Mouse (Mus musculus) myocyte (in vitro differentiated cells): ENCODE results near the gene Terf2. TPM values are rescaled to one million over a fixed set of nuclear protein-coding genes. Genes with fewer than 3 reads are reported as not detected.

Source experiments
- H3K27me3 ChIP-seq: one replicate; pipeline ENCODE4 v1.6.1; 2011; ENCODE audit not compliant: control insufficient read depth, insufficient read depth, insufficient read length
- H3K36me3 ChIP-seq: one replicate; pipeline ENCODE4 v1.6.1; 2011; ENCODE audit not compliant: control insufficient read depth, insufficient read depth
- H3K4me2 ChIP-seq: one replicate; pipeline ENCODE4 v1.6.1; 2011; ENCODE audit warnings: low read depth, control low read depth
- H3K4me3 ChIP-seq: one replicate; pipeline ENCODE4 v1.5.1; 2011; ENCODE audit warnings: mild to moderate bottlenecking, control low read depth, moderate library complexity
- H3K79me2 ChIP-seq: one replicate; pipeline ENCODE4 v1.6.1; 2011; ENCODE audit not compliant: control insufficient read depth, insufficient read depth
- H3ac ChIP-seq: one replicate; pipeline ENCODE4 v1.6.1; 2011; ENCODE audit not compliant: control insufficient read depth, insufficient read length
- CEBPB ChIP-seq: IDR thresholded peaks from 2 replicates; pipeline ENCODE4 v1.6.1; 2011; ENCODE audit warnings: mild to moderate bottlenecking, moderate library complexity; ENCODE audit not compliant: poor library complexity, insufficient read depth, severe bottlenecking
- E2F4 ChIP-seq: IDR thresholded peaks from one replicate; pipeline ENCODE4 v1.6.1; 2011; ENCODE audit warnings: mild to moderate bottlenecking, control low read depth, moderate library complexity; ENCODE audit not compliant: insufficient read depth
- MAX ChIP-seq: IDR thresholded peaks from one replicate; pipeline ENCODE4 v1.6.1; 2011; ENCODE audit warnings: low read depth, mild to moderate bottlenecking, control low read depth
- MYOD1 ChIP-seq, 3 experiments: IDR thresholded peaks; one replicate each; pipeline ENCODE4 v1.6.1; 2011; ENCODE audit warnings: control low read depth in 2 of 3, low read depth in 2 of 3, mild to moderate bottlenecking in 2 of 3, moderate library complexity in 1 of 3; ENCODE audit not compliant: insufficient read length in 2 of 3, control insufficient read depth in 1 of 3
- MYOG ChIP-seq, 3 experiments: IDR thresholded peaks; one replicate each; pipeline ENCODE4 v1.6.1; 2011; ENCODE audit warnings: control low read depth in 2 of 3, low read depth in 2 of 3, mild to moderate bottlenecking in 2 of 3; ENCODE audit not compliant: insufficient read length in 2 of 3, control insufficient read depth in 1 of 3, insufficient read depth in 1 of 3
- POLR2A ChIP-seq: IDR thresholded peaks from one replicate; pipeline ENCODE4 v1.6.1; 2011; ENCODE audit warnings: low read depth, mild to moderate bottlenecking, control low read depth, moderate library complexity; ENCODE audit not compliant: insufficient read length
- POLR2AphosphoS2 ChIP-seq: IDR thresholded peaks from one replicate; pipeline ENCODE4 v1.6.1; 2011; ENCODE audit warnings: low read depth, control low read depth; ENCODE audit not compliant: insufficient read length
- REST ChIP-seq: IDR thresholded peaks from one replicate; pipeline ENCODE4 v1.6.1; 2011; ENCODE audit warnings: mild to moderate bottlenecking, control low read depth, moderate library complexity; ENCODE audit not compliant: insufficient read depth, insufficient read length
- SRF ChIP-seq: IDR thresholded peaks from one replicate; pipeline ENCODE4 v1.6.1; 2011; ENCODE audit warnings: low read depth; ENCODE audit not compliant: control insufficient read depth, insufficient read length
- TCF12 ChIP-seq: IDR thresholded peaks from one replicate; pipeline ENCODE4 v1.6.1; 2011; ENCODE audit warnings: mild to moderate bottlenecking, control low read depth; ENCODE audit not compliant: poor library complexity, insufficient read depth, severe bottlenecking
- TCF3 ChIP-seq: IDR thresholded peaks from one replicate; pipeline ENCODE4 v1.6.1; 2011; ENCODE audit warnings: low read depth, control low read depth; ENCODE audit not compliant: insufficient read length
- USF1 ChIP-seq: IDR thresholded peaks from one replicate; pipeline ENCODE4 v1.6.1; 2011; ENCODE audit warnings: low read depth, mild to moderate bottlenecking, control low read depth, moderate library complexity
- polyA plus RNA-seq: library from polyadenylated mRNA; unstranded; fragments of >200 nt; fragmentation: generic; extraction: Trizol; gene quantifications from one replicate; pipeline ENCODE4 v1.2.1, GENCODE M21; 2012; ENCODE audit warnings: missing spikeins

The Terf2 gene
- polyA plus RNA-seq, 1 experiment, result 14.7 TPM

- Histone ChIP-seq H3K36me3 (peaks cover 33% of the 10 kb centered on the region), H3ac (no peak overlapping the region), H3K4me2 (no peak overlapping the region), H3K79me2 (no peaks in the 10 kb centered on the region), H3K4me3 (no peak overlapping the region), H3K27me3 (no peaks in the 10 kb centered on the region)
- TF ChIP-seq POLR2AphosphoS2 (no peak), CEBPB (no peak), MYOG (IDR thresholded peaks at IDR 0.05; ENCODE audit: control insufficient read depth in 1 of 3, insufficient read depth in 1 of 3, insufficient read length in 2 of 3, low read depth in 2 of 3) (no peak), MYOD1 (IDR thresholded peaks at IDR 0.05; ENCODE audit: control insufficient read depth in 1 of 3, insufficient read length in 2 of 3, low read depth in 2 of 3) (no peak), E2F4 (no peak), SRF (no peak), TCF12 (no peak), TCF3 (no peak), MAX (no peak), REST (no peak), POLR2A (no peak)
Measured at GRCm38 (mm10) chr8:107073706-107074105, 22.6 kb downstream of the Terf2 start.

- Histone ChIP-seq H3K4me3 (no peak within 1 kb of the TSS), H3K4me2 (no peak within 1 kb of the TSS), H3K79me2 (no peaks in the 10 kb centered on the region), H3K36me3 (peaks cover 4% of the 10 kb centered on the region), H3ac (no peak within 1 kb of the TSS), H3K27me3 (no peaks in the 10 kb centered on the region)
- TF ChIP-seq USF1, result no peak
Measured at GRCm38 (mm10) chr8:107065511-107066496, 30.5 kb downstream of the Terf2 start, which contains the start of gene Tmed6. Tmed6 (minus strand) TSS chr8:107065644.

- no peak overlapping the region for H3K4me2 ChIP-seq
- H3K36me3 ChIP-seq, result peaks cover 14% of the 10 kb centered on the region
- no peak overlapping the region for H3ac ChIP-seq
- H3K27me3 ChIP-seq, result no peaks in the 10 kb centered on the region
- H3K79me2 ChIP-seq, result peaks cover 7% of the 10 kb centered on the region
- H3K4me3 ChIP-seq, result no peak overlapping the region
- no peak for TF ChIP-seq SRF
- no peak for TF ChIP-seq REST
- no peak for TF ChIP-seq POLR2AphosphoS2
- TF ChIP-seq TCF3, result no peak
- no peak for TF ChIP-seq MYOD1 (IDR thresholded peaks at IDR 0.05; ENCODE audit: control insufficient read depth in 1 of 3, insufficient read length in 2 of 3, low read depth in 2 of 3)
- no peak for TF ChIP-seq MYOG (IDR thresholded peaks at IDR 0.05; ENCODE audit: control insufficient read depth in 1 of 3, insufficient read depth in 1 of 3, insufficient read length in 2 of 3, low read depth in 2 of 3)
- no peak for TF ChIP-seq MAX
- no peak for TF ChIP-seq CEBPB
- no peak for TF ChIP-seq TCF12
- TF ChIP-seq POLR2A, result no peak
- TF ChIP-seq E2F4, result no peak
Measured at GRCm38 (mm10) chr8:107062613-107063012, 33.7 kb downstream of the Terf2 start.

DNA sequence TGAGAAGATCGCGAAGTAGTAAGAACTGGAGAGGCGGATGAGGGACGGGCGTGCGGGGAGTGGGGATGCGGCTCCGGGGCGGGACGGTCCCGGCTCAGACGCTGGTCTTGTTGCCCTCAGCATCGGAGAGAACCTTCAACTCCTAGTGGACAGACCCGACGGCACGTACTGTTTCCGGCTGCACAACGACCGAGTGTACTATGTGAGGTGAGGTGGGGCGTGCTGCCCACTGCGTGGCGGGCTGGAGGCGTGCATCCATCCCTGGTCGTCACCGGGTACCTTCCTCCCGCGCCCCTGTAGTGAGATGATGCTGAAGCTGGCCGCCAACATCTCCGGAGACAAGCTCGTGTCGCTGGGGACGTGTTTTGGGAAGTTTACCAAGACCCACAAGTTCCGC is 39.4 kb downstream of the Terf2 start:
- Histone ChIP-seq H3ac (peak overlapping the region; percentile 76), H3K4me2 (peak overlapping the region; percentile 88), H3K4me3 (peak overlapping the region; percentile 93), H3K79me2 (peaks cover 34% of the 10 kb centered on the region), H3K27me3 (no peaks in the 10 kb centered on the region), H3K36me3 (peaks cover 23% of the 10 kb centered on the region)
- TF ChIP-seq MYOD1 (IDR thresholded peaks at IDR 0.05; ENCODE audit: control insufficient read depth in 1 of 3, insufficient read length in 2 of 3, low read depth in 2 of 3) (peak in 1 of 3 experiments; percentile 22), TCF3 (no peak)

GRCm38 (mm10) chr8:107056076-107056972 is 40.0 kb downstream of the Terf2 start, which contains the start of the genes Cog8 and Nip7:
Cog8 (minus strand) TSS chr8:107056689.
Nip7 (plus strand) TSS chr8:107056877.
- H3K27me3 ChIP-seq, result no peaks in the 10 kb centered on the region
- peak within 1 kb of the TSS; percentile 93 for H3K4me3 ChIP-seq
- H3K4me2 ChIP-seq, result peak within 1 kb of the TSS; percentile 88
- peak within 1 kb of the TSS; percentile 76 for H3ac ChIP-seq
- peaks cover 23% of the 10 kb centered on the region for H3K36me3 ChIP-seq
- TF ChIP-seq CEBPB (no peak), POLR2AphosphoS2 (peak; percentile 67), MAX (no peak), MYOD1 (IDR thresholded peaks at IDR 0.05; ENCODE audit: control insufficient read depth in 1 of 3, insufficient read length in 2 of 3, low read depth in 2 of 3) (no peak), TCF3 (no peak), TCF12 (no peak), MYOG (IDR thresholded peaks at IDR 0.05; ENCODE audit: control insufficient read depth in 1 of 3, insufficient read depth in 1 of 3, insufficient read length in 2 of 3, low read depth in 2 of 3) (no peak), POLR2A (peak; percentile 81), REST (no peak), E2F4 (no peak)
- peaks cover 34% of the 10 kb centered on the region for H3K79me2 ChIP-seq
